Mouse (Mus musculus): Measurements from ENCODE around the gene C130079G13Rik.
"Not testable (repeated sequence)": the region's sequence is repeated elsewhere in the genome, so short reads cannot be mapped to it uniquely, and the experiment has no call there.

C130079G13Rik gene

DNA sequence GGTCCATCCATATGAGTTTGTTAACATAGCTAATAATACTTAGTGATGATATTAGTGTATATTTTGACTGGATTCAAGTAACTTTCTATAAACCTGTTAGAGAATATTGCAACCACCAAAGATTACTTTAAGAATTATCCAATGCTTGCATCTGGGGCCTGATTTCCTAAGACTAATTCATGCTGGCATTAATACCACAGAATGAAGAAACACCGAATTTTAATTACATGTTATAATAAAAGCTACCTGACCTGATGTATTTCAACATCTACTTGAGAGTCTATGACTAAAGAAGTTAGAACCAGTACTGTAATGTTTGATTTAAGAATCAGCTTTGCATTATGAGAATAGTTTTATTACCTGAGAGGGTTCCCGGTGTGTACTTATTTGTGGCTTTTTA lies at the start of gene C130079G13Rik:
Gene C130079G13Rik (plus strand): TSS at position 301 of the 400 bp plus-strand sequence.
- DNase-seq (ENCODE audit: low spot score): no peak

- DNase-seq (ENCODE audit: low spot score): not testable (repeated sequence)
Measured at GRCm38 (mm10) chr3:59877601-59878000, 47.4 kb upstream of the C130079G13Rik start.

DNA sequence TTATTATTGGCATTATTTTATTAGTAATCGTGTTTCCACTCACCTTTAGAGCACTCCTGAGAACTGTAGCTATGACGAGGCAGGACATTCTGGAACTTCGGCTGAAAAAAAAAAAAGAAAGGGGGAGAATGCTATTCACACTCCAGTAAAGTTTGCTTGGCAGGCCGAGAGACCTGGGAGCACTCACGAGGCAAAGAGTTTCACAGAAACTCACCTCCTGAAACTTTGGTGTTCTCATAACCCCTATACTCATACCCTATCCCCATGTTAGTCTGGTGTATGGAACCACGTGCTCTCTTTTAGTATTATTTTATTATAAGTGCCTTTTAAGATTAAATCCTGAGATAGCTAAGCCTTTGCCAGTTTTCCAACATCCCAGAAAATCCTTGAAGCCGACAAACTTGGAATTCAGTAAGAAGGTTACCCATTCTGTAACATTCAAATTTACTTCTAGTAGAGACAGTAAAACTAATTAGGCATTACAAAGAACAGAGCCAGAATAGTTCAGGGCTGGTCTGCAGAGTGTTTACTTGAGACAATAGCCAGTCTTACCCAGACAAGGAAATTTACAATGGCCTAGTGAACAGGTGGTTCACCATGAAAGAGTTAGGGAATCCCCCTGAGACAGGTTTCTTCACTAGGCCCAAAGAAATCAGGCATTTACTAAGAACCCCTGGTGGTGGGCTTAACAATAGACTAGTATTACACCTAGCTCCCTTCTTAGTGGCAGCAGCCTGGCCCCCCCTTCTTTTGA lies 45.0 kb upstream of the C130079G13Rik start:
- not testable (repeated sequence) for DNase-seq (ENCODE audit: low spot score)

DNA sequence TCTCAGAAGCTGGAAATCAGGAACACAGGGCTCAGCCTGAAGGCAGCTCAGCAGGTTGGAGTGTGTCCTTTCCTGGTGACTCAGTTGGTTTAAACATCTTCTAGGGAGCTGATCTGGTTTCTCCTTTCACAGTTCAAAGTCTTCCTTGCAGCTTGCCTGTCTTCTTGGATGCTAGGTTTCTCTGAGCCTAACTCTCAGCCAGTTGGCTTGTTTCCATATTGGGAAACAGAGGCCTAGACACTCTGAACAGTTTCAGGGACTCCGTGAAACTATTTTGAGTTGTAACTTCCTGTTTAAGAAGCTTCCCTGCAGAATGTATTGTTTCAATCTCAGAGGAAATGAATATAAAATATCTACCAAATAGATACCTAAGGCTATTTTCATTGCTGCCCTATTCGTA lies 31.7 kb upstream of the C130079G13Rik start:
- DNase-seq (ENCODE audit: low spot score): no peak

GRCm38 (mm10) chr3:59934621-59935020 lies 9.6 kb downstream of the C130079G13Rik start:
- DNase-seq (ENCODE audit: low spot score): no peak

- no peak for DNase-seq (ENCODE audit: low spot score)
Measured at GRCm38 (mm10) chr3:59947294-59947950, 22.4 kb downstream of the C130079G13Rik start.

- no peak for DNase-seq (ENCODE audit: low spot score)
Measured at GRCm38 (mm10) chr3:59970891-59971290, 45.9 kb downstream of the C130079G13Rik start.

DNA sequence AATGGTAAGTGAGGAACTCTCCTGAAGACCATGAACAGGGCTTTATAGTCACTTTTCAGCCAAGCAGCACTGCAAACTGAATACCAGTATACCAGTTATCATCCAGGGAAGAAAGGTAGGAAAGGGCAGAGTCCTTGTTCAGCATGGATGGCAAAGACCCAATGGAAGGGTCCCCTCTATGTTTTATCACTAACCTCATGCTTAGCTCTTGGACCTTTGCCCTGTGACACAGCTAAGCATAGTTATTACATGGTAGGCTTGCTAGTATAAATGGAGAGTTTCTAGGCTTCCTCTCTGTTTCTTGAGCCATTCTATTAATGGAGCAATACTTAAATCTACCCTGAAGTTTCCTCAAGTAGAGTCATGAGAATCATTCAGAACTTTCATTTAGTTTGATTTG lies 49.6 kb downstream of the C130079G13Rik start:
- DNase-seq (ENCODE audit: low spot score): peak; percentile 0
